Mouse (Mus musculus): ENCODE measurements at regions not wholly inside any gene's neighbourhood (a gene's known extent, or its start where the extent isn't known, plus 50 kb on each side); places are given as distances from the start of the nearest gene placed in this dataset.

- no peak for TF ChIP-seq CTCF (IDR thresholded peaks at IDR 0.05; ENCODE audit: insufficient read depth, low read length)
- no peak for TF ChIP-seq POLR2A (IDR thresholded peaks at IDR 0.05; ENCODE audit: borderline replicate concordance, extremely low read depth, low read depth, low read length)
Measured at GRCm38 (mm10) chr2:169383701-169384100, 203.8 kb downstream of the Gm11011 start.
